Mouse (Mus musculus) ES-Bruce4 (cell line): ENCODE data around the gene Fosl1.

Source experiments
- CTCF ChIP-seq: IDR thresholded peaks from one replicate; pipeline ENCODE4 v1.8.1; 2011; ENCODE audit warnings: low read depth, low read length
- POLR2A ChIP-seq: IDR thresholded peaks from one replicate; pipeline ENCODE4 v1.8.1; 2011; ENCODE audit warnings: low read length; ENCODE audit not compliant: insufficient read depth

DNA sequence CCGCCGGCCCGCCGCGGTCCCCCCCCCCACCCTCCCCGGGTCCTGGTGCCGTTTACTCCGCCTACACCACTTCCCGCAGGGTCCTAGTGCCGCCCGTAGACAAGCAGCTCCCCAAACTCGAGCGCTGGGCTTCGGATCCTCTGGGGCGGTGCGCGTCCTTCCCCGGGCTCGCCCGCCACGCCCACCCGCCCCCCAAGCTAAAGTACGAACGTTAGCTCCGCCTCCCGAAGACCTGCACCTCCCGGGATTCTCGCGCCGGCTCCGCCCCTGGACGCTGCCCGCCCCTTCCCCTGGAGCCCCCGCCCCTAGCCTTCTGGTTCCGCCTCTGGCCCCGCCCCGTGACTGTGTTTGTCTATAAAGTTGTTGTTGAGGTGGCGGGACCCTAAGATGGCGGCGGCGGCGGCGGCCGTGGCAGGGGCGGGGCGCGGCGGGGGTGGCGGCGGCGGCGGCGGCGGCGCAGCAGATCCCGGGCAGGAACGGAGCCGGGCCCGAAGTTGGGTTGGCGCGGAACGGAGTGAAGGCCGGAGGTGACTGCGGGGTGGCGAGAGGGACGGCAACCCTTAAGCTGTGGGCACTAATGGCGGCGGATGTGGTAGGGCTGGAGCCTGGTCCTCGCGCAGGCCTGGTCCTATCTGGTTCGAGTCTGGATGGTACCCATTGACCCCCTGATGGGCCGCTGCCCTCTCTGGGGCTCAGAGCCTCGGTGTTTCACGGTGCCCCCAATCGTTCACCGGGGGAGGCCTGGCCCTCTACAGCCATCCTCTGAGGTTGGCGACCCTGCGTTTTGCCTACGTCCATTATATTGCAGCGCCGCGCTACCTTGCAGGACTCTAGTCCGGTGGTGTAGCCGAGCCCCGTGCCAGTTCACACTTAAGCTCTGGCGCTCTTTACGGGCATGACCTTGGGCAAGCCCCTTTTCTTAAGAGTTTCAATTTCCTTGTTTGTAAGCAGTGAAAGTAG lies 22.3 kb upstream of the Fosl1 start, which contains the start of the genes Drap1 and AI837181:
- TF ChIP-seq CTCF (no peak), POLR2A (no peak)
